Mouse (Mus musculus): ENCODE measurements at regions not wholly inside any gene's neighbourhood (a gene's known extent, or its start where the extent isn't known, plus 50 kb on each side); places are given as distances from the start of the nearest gene placed in this dataset.

GRCm38 (mm10) chr10:16962463-16962862 is 760.6 kb upstream of the Cited2 start:
- no peak for DNase-seq (ENCODE audit: low spot score in 2 of 2)
- intact Hi-C loops (cut with DNase I) = no loop called here

- intact Hi-C loops (cut with DNase I) = no loop called here
- no peak for DNase-seq (ENCODE audit: low spot score in 2 of 2)
These were observed 744.2 kb upstream of the Cited2 start for GRCm38 (mm10) chr10:16978770-16979169.

- intact Hi-C loops (cut with DNase I) = no loop called here
These were observed 732.8 kb upstream of the Cited2 start for GRCm38 (mm10) chr10:16990227-16990626.

GRCm38 (mm10) chr10:16993789-16994188 is 729.2 kb upstream of the Cited2 start:
- intact Hi-C loops (cut with DNase I) = no loop called here
- DNase-seq (ENCODE audit: low spot score in 2 of 2) = no peak

More at GRCm38 (mm10) chr10:16990227-16990626, 732.8 kb upstream of the Cited2 start:
- no peak for DNase-seq (ENCODE audit: low spot score in 2 of 2)

- intact Hi-C loops (cut with DNase I) = no loop called here
- DNase-seq (ENCODE audit: low spot score in 2 of 2) = no peak
These were observed 728.5 kb upstream of the Cited2 start for GRCm38 (mm10) chr10:16994526-16994925.

GRCm38 (mm10) chr10:16995010-16995409 is 728.0 kb upstream of the Cited2 start:
- DNase-seq (ENCODE audit: low spot score in 2 of 2) = no peak
- intact Hi-C loops (cut with DNase I) = no loop called here

- DNase-seq (ENCODE audit: low spot score in 2 of 2) = no peak
- intact Hi-C loops (cut with DNase I) = no loop called here
These were observed 726.1 kb upstream of the Cited2 start for GRCm38 (mm10) chr10:16996820-16997466.

GRCm38 (mm10) chr10:17001320-17001719 is 721.7 kb upstream of the Cited2 start:
- intact Hi-C loops (cut with DNase I) = no loop called here

GRCm38 (mm10) chr10:17003123-17003849 is 719.7 kb upstream of the Cited2 start:
- DNase-seq (ENCODE audit: low spot score in 2 of 2) = no peak
- intact Hi-C loops (cut with DNase I) = no loop called here

More at GRCm38 (mm10) chr10:17001320-17001719, 721.7 kb upstream of the Cited2 start:
- no peak for DNase-seq (ENCODE audit: low spot score in 2 of 2)

GRCm38 (mm10) chr10:17008683-17009082 is 714.3 kb upstream of the Cited2 start:
- no peak for DNase-seq (ENCODE audit: low spot score in 2 of 2)
- intact Hi-C loops (cut with DNase I) = no loop called here

GRCm38 (mm10) chr10:17010047-17010446 is 713.0 kb upstream of the Cited2 start:
- no peak for DNase-seq (ENCODE audit: low spot score in 2 of 2)
- intact Hi-C loops (cut with DNase I) = no loop called here

- DNase-seq (ENCODE audit: low spot score in 2 of 2) = no peak
- intact Hi-C loops (cut with DNase I) = no loop called here
These were observed 711.1 kb upstream of the Cited2 start for GRCm38 (mm10) chr10:17011876-17012275.

GRCm38 (mm10) chr10:17012541-17012975 is 710.5 kb upstream of the Cited2 start:
- intact Hi-C loops (cut with DNase I) = no loop called here
- DNase-seq (ENCODE audit: low spot score in 2 of 2) = no peak

GRCm38 (mm10) chr10:17014826-17015225 is 708.2 kb upstream of the Cited2 start:
- DNase-seq (ENCODE audit: low spot score in 2 of 2) = peak in 1 of 2 experiments; percentile 11
- intact Hi-C loops (cut with DNase I) = no loop called here

- intact Hi-C loops (cut with DNase I) = no loop called here
These were observed 706.2 kb upstream of the Cited2 start for GRCm38 (mm10) chr10:17016854-17017253.

GRCm38 (mm10) chr10:17022216-17023158 is 700.5 kb upstream of the Cited2 start:
- intact Hi-C loops (cut with DNase I) = no loop called here
- DNase-seq (ENCODE audit: low spot score in 2 of 2) = no peak

More at GRCm38 (mm10) chr10:17016854-17017253, 706.2 kb upstream of the Cited2 start:
- DNase-seq (ENCODE audit: low spot score in 2 of 2) = no peak

GRCm38 (mm10) chr10:17023571-17024293 is 699.3 kb upstream of the Cited2 start:
- peak in 1 of 2 experiments; percentile 15 for DNase-seq (ENCODE audit: low spot score in 2 of 2)
- intact Hi-C loops (cut with DNase I) = no loop called here

- DNase-seq (ENCODE audit: low spot score in 2 of 2) = no peak
- intact Hi-C loops (cut with DNase I) = no loop called here
These were observed 698.7 kb upstream of the Cited2 start for GRCm38 (mm10) chr10:17024294-17024665.
